Mouse (Mus musculus): ENCODE data around the gene Snapin. TPM values are rescaled to one million over a fixed set of nuclear protein-coding genes. Genes with fewer than 3 reads are reported as not detected.
A peak's percentile ranks its signal among the peaks of the same experiment; 100 is the strongest.

The Snapin gene
- polyA plus RNA-seq, 1 experiment, result 82.4 TPM

GRCm38 (mm10) chr3:90465081-90465685 is 25.6 kb downstream of the Snapin start:
- peak overlapping the region; percentile 41 for H3K4me3 ChIP-seq (replicated peaks; ENCODE audit: insufficient read depth, low read depth, low read length)
- no peaks in the 10 kb centered on the region for H3K4me1 ChIP-seq (ENCODE audit: control insufficient read depth, insufficient read depth, low read length)
- peaks cover 3% of the 10 kb centered on the region; the same call in 1 of the 2 replicates for H3K27me3 ChIP-seq (ENCODE audit: control insufficient read depth, insufficient read depth, low read length)
- no peak overlapping the region for H3K27ac ChIP-seq (ENCODE audit: insufficient read depth, low read length)
- no peak for TF ChIP-seq CTCF (IDR thresholded peaks at IDR 0.05; ENCODE audit: borderline replicate concordance, insufficient read depth, low read depth, low read length)
- no peak for TF ChIP-seq POLR2A (IDR thresholded peaks at IDR 0.05; ENCODE audit: borderline replicate concordance, insufficient read depth, low read length)
- WGBS, result 1% methylated on average over 75 of the region's 75 CpGs
- DNase-seq, result peak in 1 of 2 experiments; percentile 30

GRCm38 (mm10) chr3:90464552-90465080 is 26.2 kb downstream of the Snapin start:
- peaks cover 3% of the 10 kb centered on the region; the same call in 1 of the 2 replicates for H3K27me3 ChIP-seq (ENCODE audit: control insufficient read depth, insufficient read depth, low read length)
- 20% methylated on average over 37 of the region's 37 CpGs for WGBS
- TF ChIP-seq CTCF (IDR thresholded peaks at IDR 0.05; ENCODE audit: borderline replicate concordance, insufficient read depth, low read depth, low read length) (no peak), POLR2A (IDR thresholded peaks at IDR 0.05; ENCODE audit: borderline replicate concordance, insufficient read depth, low read length) (no peak)
- DNase-seq, result no peak
- H3K4me1 ChIP-seq (ENCODE audit: control insufficient read depth, insufficient read depth, low read length), result no peaks in the 10 kb centered on the region
- H3K4me3 ChIP-seq (replicated peaks; ENCODE audit: insufficient read depth, low read depth, low read length), result no peak overlapping the region
- no peak overlapping the region for H3K27ac ChIP-seq (ENCODE audit: insufficient read depth, low read length)

GRCm38 (mm10) chr3:90462579-90462978 is 28.3 kb downstream of the Snapin start:
- no peak overlapping the region for H3K4me3 ChIP-seq (replicated peaks; ENCODE audit: insufficient read depth, low read depth, low read length)
- 41% methylated on average over 7 of the region's 7 CpGs for WGBS
- H3K27ac ChIP-seq (ENCODE audit: insufficient read depth, low read length), result no peak overlapping the region
- no peak for DNase-seq
- peaks cover 3% of the 10 kb centered on the region; the same call in 1 of the 2 replicates for H3K27me3 ChIP-seq (ENCODE audit: control insufficient read depth, insufficient read depth, low read length)
- no peaks in the 10 kb centered on the region for H3K4me1 ChIP-seq (ENCODE audit: control insufficient read depth, insufficient read depth, low read length)
- TF ChIP-seq POLR2A (IDR thresholded peaks at IDR 0.05; ENCODE audit: borderline replicate concordance, insufficient read depth, low read length), result no peak
- TF ChIP-seq CTCF (IDR thresholded peaks at IDR 0.05; ENCODE audit: borderline replicate concordance, insufficient read depth, low read depth, low read length), result no peak

- WGBS, result 95% methylated on average over 3 of the region's 3 CpGs
- Histone ChIP-seq H3K27me3 (ENCODE audit: control insufficient read depth, insufficient read depth, low read length) (peaks cover 3% of the 10 kb centered on the region; the same call in 1 of the 2 replicates), H3K4me1 (ENCODE audit: control insufficient read depth, insufficient read depth, low read length) (no peaks in the 10 kb centered on the region), H3K4me3 (replicated peaks; ENCODE audit: insufficient read depth, low read depth, low read length) (no peak overlapping the region), H3K27ac (ENCODE audit: insufficient read depth, low read length) (no peak overlapping the region)
- TF ChIP-seq CTCF (IDR thresholded peaks at IDR 0.05; ENCODE audit: borderline replicate concordance, insufficient read depth, low read depth, low read length) (no peak), POLR2A (IDR thresholded peaks at IDR 0.05; ENCODE audit: borderline replicate concordance, insufficient read depth, low read length) (no peak)
- no peak for DNase-seq
Observed at GRCm38 (mm10) chr3:90461935-90462334, 28.9 kb downstream of the Snapin start.

- no peak for DNase-seq
- Histone ChIP-seq H3K27me3 (ENCODE audit: control insufficient read depth, insufficient read depth, low read length) (peaks cover 3% of the 10 kb centered on the region; the same call in 1 of the 2 replicates), H3K4me3 (replicated peaks; ENCODE audit: insufficient read depth, low read depth, low read length) (no peak overlapping the region), H3K4me1 (ENCODE audit: control insufficient read depth, insufficient read depth, low read length) (no peaks in the 10 kb centered on the region), H3K27ac (ENCODE audit: insufficient read depth, low read length) (no peak overlapping the region)
- TF ChIP-seq POLR2A (IDR thresholded peaks at IDR 0.05; ENCODE audit: borderline replicate concordance, insufficient read depth, low read length) (no peak), CTCF (IDR thresholded peaks at IDR 0.05; ENCODE audit: borderline replicate concordance, insufficient read depth, low read depth, low read length) (no peak)
- whole genome bisulfite sequencing, result 70% methylated on average over 5 of the region's 5 CpGs
Observed at GRCm38 (mm10) chr3:90460315-90460714, 30.5 kb downstream of the Snapin start.

GRCm38 (mm10) chr3:90459727-90460126 is 31.1 kb downstream of the Snapin start:
- TF ChIP-seq CTCF (IDR thresholded peaks at IDR 0.05; ENCODE audit: borderline replicate concordance, insufficient read depth, low read depth, low read length), result no peak
- Histone ChIP-seq H3K4me3 (replicated peaks; ENCODE audit: insufficient read depth, low read depth, low read length) (no peak overlapping the region), H3K27me3 (ENCODE audit: control insufficient read depth, insufficient read depth, low read length) (no peaks in the 10 kb centered on the region), H3K4me1 (ENCODE audit: control insufficient read depth, insufficient read depth, low read length) (no peaks in the 10 kb centered on the region), H3K27ac (ENCODE audit: insufficient read depth, low read length) (no peak overlapping the region)
- no peak for DNase-seq
- 75% methylated on average over 9 of the region's 9 CpGs for WGBS

- Histone ChIP-seq H3K27ac (ENCODE audit: insufficient read depth, low read length) (no peak overlapping the region), H3K4me3 (replicated peaks; ENCODE audit: insufficient read depth, low read depth, low read length) (no peak overlapping the region), H3K27me3 (ENCODE audit: control insufficient read depth, insufficient read depth, low read length) (no peaks in the 10 kb centered on the region), H3K4me1 (ENCODE audit: control insufficient read depth, insufficient read depth, low read length) (no peaks in the 10 kb centered on the region)
- WGBS, result 85% methylated on average over 14 of the region's 14 CpGs
- TF ChIP-seq CTCF (IDR thresholded peaks at IDR 0.05; ENCODE audit: borderline replicate concordance, insufficient read depth, low read depth, low read length) (no peak), POLR2A (IDR thresholded peaks at IDR 0.05; ENCODE audit: borderline replicate concordance, insufficient read depth, low read length) (no peak)
- DNase-seq, result no peak
Observed at GRCm38 (mm10) chr3:90454931-90455330, 35.9 kb downstream of the Snapin start.

- 53% methylated on average over 10 of the region's 10 CpGs for WGBS
- Histone ChIP-seq H3K4me3 (replicated peaks; ENCODE audit: insufficient read depth, low read depth, low read length) (no peak overlapping the region), H3K4me1 (ENCODE audit: control insufficient read depth, insufficient read depth, low read length) (no peaks in the 10 kb centered on the region), H3K27ac (ENCODE audit: insufficient read depth, low read length) (no peak overlapping the region), H3K27me3 (ENCODE audit: control insufficient read depth, insufficient read depth, low read length) (no peaks in the 10 kb centered on the region)
- TF ChIP-seq CTCF (IDR thresholded peaks at IDR 0.05; ENCODE audit: borderline replicate concordance, insufficient read depth, low read depth, low read length) (no peak), POLR2A (IDR thresholded peaks at IDR 0.05; ENCODE audit: borderline replicate concordance, insufficient read depth, low read length) (no peak)
- no peak for DNase-seq
Observed at GRCm38 (mm10) chr3:90451396-90452095, 39.3 kb downstream of the Snapin start.
